Mouse (Mus musculus) liver, postnatal 0 days (tissue): ENCODE data around the gene Lgr6. TPM values are rescaled to one million over a fixed set of nuclear protein-coding genes. Genes with fewer than 3 reads are reported as not detected.

ENCODE experiments used
- ATAC-seq: fragments of 200-750 bp; cut with Nextera tagmentation; 2 replicates; pipeline ENCODE4 v1.8.0; 2017; ENCODE audit warnings: mild to moderate bottlenecking, moderate library complexity
- DNase-seq: peaks from one replicate; pipeline ENCODE4 v3.0.0-alpha.2; 2016
- H3K27ac ChIP-seq: fragments of 300-500 bp; sonication (generic); 2 replicates; pipeline ENCODE4 v1.5.1; 2014; ENCODE audit warnings: antibody characterized with exemption, moderate library complexity, mild to moderate bottlenecking, low read depth
- H3K27me3 ChIP-seq: fragments of 300-500 bp; sonication (generic); 2 replicates; pipeline ENCODE4 v1.6.1; 2014; ENCODE audit warnings: low read length, control low read depth, mixed read lengths; ENCODE audit not compliant: insufficient read depth
- H3K36me3 ChIP-seq: fragments of 300-500 bp; sonication (generic); replicated peaks from 2 replicates; pipeline ENCODE4 v1.6.1; 2014; ENCODE audit warnings: mild to moderate bottlenecking, control low read depth, low read length, moderate library complexity, mixed read lengths; ENCODE audit not compliant: insufficient read depth
- H3K4me1 ChIP-seq: fragments of 300-500 bp; sonication (generic); 2 replicates; pipeline ENCODE4 v1.6.1; 2014; ENCODE audit warnings: antibody characterized with exemption, mild to moderate bottlenecking, control low read depth; ENCODE audit not compliant: insufficient read depth
- H3K4me2 ChIP-seq: fragments of 300-500 bp; sonication (generic); 2 replicates; pipeline ENCODE4 v1.6.1; 2014; ENCODE audit warnings: low read depth, mild to moderate bottlenecking, low read length, moderate library complexity, mixed read lengths
- H3K4me3 ChIP-seq: fragments of 300-500 bp; sonication (generic); 2 replicates; pipeline ENCODE4 v1.5.1; 2014; ENCODE audit warnings: low read depth, low read length
- H3K9ac ChIP-seq: fragments of 300-500 bp; sonication (generic); replicated peaks from 2 replicates; pipeline ENCODE4 v1.6.1; 2014; ENCODE audit warnings: mild to moderate bottlenecking, moderate library complexity
- H3K9me3 ChIP-seq: fragments of 300-500 bp; sonication (generic); 2 replicates; pipeline ENCODE4 v1.6.1; 2016; ENCODE audit warnings: mild to moderate bottlenecking, control low read depth, low read length, mixed read lengths
- CTCF ChIP-seq: sonication (generic); IDR thresholded peaks from 2 replicates; pipeline ENCODE4 v1.5.1; 2016; ENCODE audit warnings: antibody characterized with exemption, low read depth
- EP300 ChIP-seq: IDR thresholded peaks from 2 replicates; pipeline ENCODE4 v1.6.1; 2016; ENCODE audit warnings: antibody characterized with exemption, low read depth, mild to moderate bottlenecking
- WGBS: fragments of 180-500 bp; shearing (Covaris S2); extraction: QIAGEN DNeasy Blood & Tissue Kit; methylation state at CpG from one replicate; pipeline ENCODE4 v1.1.7; 2014; ENCODE audit not compliant: insufficient replicate concordance; 5-methylcytosine and 5-hydroxymethylcytosine counted together
- polyA plus RNA-seq: library from polyadenylated mRNA; unstranded; fragments of >200 nt; fragmentation: Nextera tagmentation; extraction: Ambion mirVana; gene quantifications from 2 replicates; pipeline ENCODE4 v1.2.1, GENCODE M21; 2015

The Lgr6 gene
- polyA plus RNA-seq, 1 experiment from 2014 or later = 0.32 TPM

DNA sequence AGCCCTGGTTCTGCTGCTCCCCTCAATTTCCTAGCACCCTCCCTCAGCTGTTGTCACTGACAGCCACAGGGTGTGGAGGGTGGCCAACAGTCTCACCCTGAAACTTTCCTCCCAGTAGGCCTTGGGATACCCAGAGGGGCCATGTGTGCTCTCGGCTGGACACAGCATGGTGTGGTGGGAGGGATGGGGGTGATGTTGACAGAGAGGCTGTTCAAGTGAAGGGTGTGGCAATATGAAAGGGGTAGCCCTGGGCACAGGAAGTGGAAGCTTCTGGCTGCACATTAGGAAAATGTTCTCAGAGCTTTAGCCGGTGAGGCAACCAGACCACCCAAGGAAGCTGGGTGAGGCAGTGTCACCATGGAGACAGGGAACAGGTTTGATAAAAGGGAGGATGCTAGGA, 26.1 kb downstream of the Lgr6 start:
- no peaks in the 10 kb centered on the region for H3K9me3 ChIP-seq
- H3K27me3 ChIP-seq = no peaks in the 10 kb centered on the region
- no peak overlapping the region for H3K4me3 ChIP-seq
- no peak for ATAC-seq
- no peaks in the 10 kb centered on the region for H3K4me1 ChIP-seq
- no peak for DNase-seq
- H3K27ac ChIP-seq = no peak overlapping the region
- no peak overlapping the region for H3K9ac ChIP-seq
- no peaks in the 10 kb centered on the region for H3K36me3 ChIP-seq
- no peak for TF ChIP-seq CTCF
- no peak for TF ChIP-seq EP300
- 64% methylated on average over 2 of the region's 2 CpGs for WGBS
- H3K4me2 ChIP-seq = no peak overlapping the region

DNA sequence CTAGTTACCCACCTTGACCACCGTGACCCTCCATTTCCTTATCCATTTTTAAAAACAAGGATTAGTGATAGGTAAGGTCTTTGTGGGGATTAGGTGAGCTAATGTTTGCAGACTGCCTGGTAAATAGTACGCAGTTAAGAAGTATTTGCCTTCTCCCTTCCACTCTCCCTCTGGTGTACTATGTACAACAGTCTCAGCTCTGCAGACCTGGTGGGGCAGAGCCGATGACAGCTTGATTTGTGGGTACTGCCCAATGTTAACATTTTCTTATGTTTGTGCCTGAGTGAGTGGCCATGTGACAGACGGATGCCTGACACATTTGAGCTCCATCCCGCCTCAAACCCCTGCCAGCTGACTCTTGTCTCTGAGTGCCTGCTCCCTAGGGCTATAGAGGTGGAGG, 28.6 kb downstream of the Lgr6 start:
- DNase-seq = no peak
- no peak overlapping the region for H3K9ac ChIP-seq
- H3K27ac ChIP-seq = no peak overlapping the region
- TF ChIP-seq CTCF (no peak), EP300 (no peak)
- no peaks in the 10 kb centered on the region for H3K27me3 ChIP-seq
- H3K4me1 ChIP-seq = no peaks in the 10 kb centered on the region
- H3K4me2 ChIP-seq = no peak overlapping the region
- no peak for ATAC-seq
- WGBS = 46% methylated on average over 5 of the region's 5 CpGs
- no peaks in the 10 kb centered on the region for H3K36me3 ChIP-seq
- H3K9me3 ChIP-seq = no peaks in the 10 kb centered on the region
- no peak overlapping the region for H3K4me3 ChIP-seq

DNA sequence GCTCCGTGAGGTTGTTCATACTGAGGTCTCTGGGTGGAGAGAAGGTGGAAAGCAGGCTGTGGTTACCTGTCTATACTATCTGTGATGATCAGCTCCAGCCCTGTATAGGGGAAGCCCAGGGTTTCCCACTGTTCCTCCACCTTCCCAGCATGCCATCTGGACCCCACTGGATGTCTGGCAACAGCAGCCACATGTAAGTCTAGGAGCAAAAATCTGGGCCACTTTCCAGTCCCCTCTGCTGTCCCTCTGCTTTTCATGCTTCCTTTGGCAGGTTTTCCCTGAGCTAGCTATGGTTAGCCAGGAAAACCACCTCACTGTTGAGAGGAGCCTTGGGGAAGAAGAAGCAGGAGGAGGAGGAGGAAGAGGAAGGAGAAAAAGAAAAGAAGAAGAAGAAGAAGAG, 29.8 kb downstream of the Lgr6 start:
- TF ChIP-seq EP300 = no peak
- no peak for TF ChIP-seq CTCF
- WGBS = 91% methylated on average over 1 of the region's 1 CpGs
- Histone ChIP-seq H3K27ac (no peak overlapping the region), H3K9me3 (no peaks in the 10 kb centered on the region), H3K4me3 (no peak overlapping the region), H3K27me3 (no peaks in the 10 kb centered on the region), H3K4me1 (no peaks in the 10 kb centered on the region), H3K36me3 (no peaks in the 10 kb centered on the region), H3K9ac (no peak overlapping the region), H3K4me2 (no peak overlapping the region)
- DNase-seq = no peak
- no peak for ATAC-seq

DNA sequence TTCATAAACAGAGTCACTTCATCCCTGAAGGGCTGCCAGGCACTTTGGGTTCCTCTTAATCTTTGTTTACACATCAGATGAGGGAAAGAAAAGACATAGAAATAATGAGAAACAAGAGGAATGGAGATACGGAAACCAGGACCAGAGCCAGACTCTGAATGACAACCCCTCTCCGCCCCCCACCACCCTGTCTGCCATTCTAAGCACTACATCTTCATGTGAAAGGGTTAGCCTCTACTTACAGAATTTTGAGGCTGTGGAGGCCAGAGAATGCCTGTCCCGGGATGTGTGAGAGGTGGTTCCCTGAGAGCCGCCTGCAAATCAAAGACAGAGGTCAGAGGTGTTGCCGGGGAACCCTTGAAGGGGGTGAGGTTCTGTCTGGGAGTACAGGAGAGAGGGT, 32.4 kb downstream of the Lgr6 start:
- 61% methylated on average over 5 of the region's 5 CpGs for WGBS

DNA sequence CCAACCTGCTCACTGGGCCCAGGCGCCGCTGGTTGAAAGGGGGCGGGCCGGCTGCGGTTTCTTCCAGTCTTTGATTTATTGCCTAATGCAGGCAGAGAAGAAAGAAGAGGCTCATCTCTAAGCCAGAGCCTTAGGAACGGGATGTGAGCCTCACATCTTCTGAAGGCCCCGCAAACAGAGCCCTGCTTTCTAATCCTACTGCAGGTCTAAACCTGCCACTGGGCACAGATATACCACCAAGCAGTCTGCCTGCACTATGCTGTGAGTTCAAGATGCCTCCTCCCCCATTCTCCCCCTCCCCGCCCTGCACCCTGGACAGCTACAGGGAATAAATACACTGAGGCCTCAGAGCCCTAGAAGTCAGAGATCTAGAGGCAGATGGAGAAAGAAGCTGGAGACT, 35.2 kb downstream of the Lgr6 start:
- 51% methylated on average over 8 of the region's 8 CpGs for WGBS
- H3K27me3 ChIP-seq = no peaks in the 10 kb centered on the region
- H3K4me2 ChIP-seq = no peak overlapping the region
- H3K9me3 ChIP-seq = no peaks in the 10 kb centered on the region
- no peak overlapping the region for H3K4me3 ChIP-seq
- no peak overlapping the region for H3K9ac ChIP-seq
- TF ChIP-seq CTCF (no peak), EP300 (no peak)
- ATAC-seq = no peak
- DNase-seq = no peak
- no peaks in the 10 kb centered on the region for H3K4me1 ChIP-seq
- no peak overlapping the region for H3K27ac ChIP-seq
- H3K36me3 ChIP-seq = no peaks in the 10 kb centered on the region

More for the DNA sequence above, 32.4 kb downstream of the Lgr6 start:
- Histone ChIP-seq H3K27ac (no peak overlapping the region), H3K36me3 (no peaks in the 10 kb centered on the region), H3K4me1 (no peaks in the 10 kb centered on the region), H3K9me3 (no peaks in the 10 kb centered on the region), H3K4me2 (no peak overlapping the region), H3K9ac (no peak overlapping the region), H3K27me3 (no peaks in the 10 kb centered on the region), H3K4me3 (no peak overlapping the region)
- TF ChIP-seq CTCF (no peak), EP300 (no peak)
- DNase-seq = no peak
- ATAC-seq = no peak

DNA sequence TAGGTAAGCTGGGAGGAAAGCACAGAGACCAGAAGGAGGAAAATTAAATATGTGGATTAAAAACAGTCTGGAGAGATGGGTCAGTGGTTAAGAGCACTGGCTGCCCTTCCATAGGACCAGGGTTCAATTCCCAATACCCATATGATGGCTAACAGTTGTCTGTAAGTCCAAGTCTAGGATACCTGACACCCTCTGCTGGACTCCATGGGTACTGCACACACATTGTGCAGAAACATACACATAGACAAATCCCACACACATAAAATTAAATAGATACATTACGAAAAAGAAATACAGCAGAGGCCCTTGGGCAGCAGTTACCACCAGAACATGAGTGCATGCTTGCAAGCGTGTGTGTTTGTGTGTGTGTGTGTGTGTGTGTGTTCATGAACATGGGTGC, 40.6 kb downstream of the Lgr6 start:
- Histone ChIP-seq H3K9me3 (no peaks in the 10 kb centered on the region), H3K27ac (no peak overlapping the region), H3K4me2 (no peak overlapping the region), H3K27me3 (0 out of 2 replicates have a peak, but pooled peaks cover 2% of the 10 kb centered on the region), H3K4me3 (no peak overlapping the region), H3K4me1 (no peaks in the 10 kb centered on the region), H3K9ac (no peak overlapping the region), H3K36me3 (no peaks in the 10 kb centered on the region)
- ATAC-seq (no peak), DNase-seq (no peak)
- 82% methylated on average over 2 of the region's 2 CpGs for WGBS
- no peak for TF ChIP-seq EP300
- TF ChIP-seq CTCF = peak; percentile 34

DNA sequence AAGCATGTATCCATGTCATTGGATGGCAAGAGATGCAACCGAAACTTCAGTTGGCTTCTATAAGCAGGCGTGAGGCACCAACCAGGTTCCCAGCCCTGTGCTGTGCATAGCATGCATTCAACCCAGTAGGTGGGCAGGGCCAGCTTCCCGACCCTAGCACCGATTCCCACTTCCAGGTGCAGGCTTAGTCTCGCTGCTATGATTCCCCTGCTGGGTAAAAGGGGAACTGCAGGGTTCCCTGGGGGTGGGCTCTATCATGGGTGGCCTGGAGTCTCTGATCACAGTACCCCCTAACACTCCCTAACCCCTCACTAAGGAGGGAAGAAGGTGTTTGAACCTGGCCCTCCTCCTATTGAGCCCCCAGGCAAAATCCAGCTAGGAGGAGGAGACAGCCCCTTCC, 42.1 kb downstream of the Lgr6 start:
- no peak for ATAC-seq
- no peak for TF ChIP-seq EP300
- peak; percentile 37 for TF ChIP-seq CTCF
- no peak overlapping the region for H3K27ac ChIP-seq
- no peak for DNase-seq
- no peaks in the 10 kb centered on the region for H3K36me3 ChIP-seq
- H3K27me3 ChIP-seq = 0 out of 2 replicates have a peak, but pooled peaks cover 2% of the 10 kb centered on the region
- 60% methylated on average over 5 of the region's 5 CpGs for WGBS
- H3K4me3 ChIP-seq = no peak overlapping the region
- no peak overlapping the region for H3K9ac ChIP-seq
- H3K4me1 ChIP-seq = no peaks in the 10 kb centered on the region
- no peak overlapping the region for H3K4me2 ChIP-seq
- H3K9me3 ChIP-seq = no peaks in the 10 kb centered on the region
